Mouse (Mus musculus) stomach, embryonic 16.5 days (tissue): Measurements from ENCODE around the gene Tln2. TPM values are rescaled to one million over a fixed set of nuclear protein-coding genes. Genes with fewer than 3 reads are reported as not detected.

Source experiments
- ATAC-seq: fragments of 200-750 bp; cut with Nextera tagmentation; 2 replicates; pipeline ENCODE4 v1.8.0; 2017; ENCODE audit warnings: moderate number of reproducible peaks, moderate TSS enrichment; ENCODE audit not compliant: insufficient read depth, low FRiP score
- H3K27ac ChIP-seq: fragments of 300-500 bp; sonication (generic); 2 replicates; pipeline ENCODE4 v1.5.1; 2014; ENCODE audit warnings: low read length
- H3K27me3 ChIP-seq: fragments of 300-500 bp; sonication (generic); 2 replicates; pipeline ENCODE4 v1.6.1; 2014; ENCODE audit warnings: low read length, control low read depth, mixed read lengths; ENCODE audit not compliant: control insufficient read depth, insufficient read depth
- H3K36me3 ChIP-seq: fragments of 300-500 bp; sonication (generic); 2 replicates; pipeline ENCODE4 v1.6.1; 2014; ENCODE audit warnings: low read length; ENCODE audit not compliant: control insufficient read depth, insufficient read depth
- H3K4me1 ChIP-seq: fragments of 300-500 bp; sonication (generic); 2 replicates; pipeline ENCODE4 v1.6.1; 2014; ENCODE audit warnings: low read length, control low read depth, mixed read lengths; ENCODE audit not compliant: control insufficient read depth, insufficient read depth
- H3K4me2 ChIP-seq: fragments of 300-500 bp; sonication (generic); 2 replicates; pipeline ENCODE4 v1.6.1; 2014; ENCODE audit warnings: low read depth, low read length, mixed read lengths
- H3K4me3 ChIP-seq: fragments of 300-500 bp; sonication (generic); replicated peaks from 2 replicates; pipeline ENCODE4 v1.5.1; 2014; ENCODE audit warnings: mild to moderate bottlenecking, low read length
- H3K9ac ChIP-seq: fragments of 300-500 bp; sonication (generic); 2 replicates; pipeline ENCODE4 v1.6.1; 2014; ENCODE audit warnings: low read length
- H3K9me3 ChIP-seq: fragments of 300-500 bp; sonication (generic); replicated peaks from 2 replicates; pipeline ENCODE4 v1.6.1; 2016; ENCODE audit warnings: low read length, control low read depth; ENCODE audit not compliant: control insufficient read depth
- whole genome bisulfite sequencing: fragments of 180-500 bp; shearing (Covaris S2); extraction: QIAGEN DNeasy Blood & Tissue Kit; methylation state at CpG from one replicate; pipeline ENCODE4 v1.1.7; 2014; 5-methylcytosine and 5-hydroxymethylcytosine counted together
- polyA plus RNA-seq: library from polyadenylated mRNA; unstranded; fragments of >200 nt; fragmentation: Nextera tagmentation; extraction: Ambion mirVana; gene quantifications from 2 replicates; pipeline ENCODE4 v1.2.1, GENCODE M21; 2015

Gene Tln2
- polyA plus RNA-seq, 1 experiment from 2014 or later = 25.4 TPM

GRCm38 (mm10) chr9:67533260-67533659, 26.2 kb downstream of the Tln2 start:
- Histone ChIP-seq H3K4me1 (no peaks in the 10 kb centered on the region), H3K27me3 (no peaks in the 10 kb centered on the region), H3K36me3 (no peaks in the 10 kb centered on the region), H3K4me3 (no peak overlapping the region), H3K9me3 (no peaks in the 10 kb centered on the region), H3K9ac (no peak overlapping the region), H3K27ac (no peak overlapping the region), H3K4me2 (no peak overlapping the region)
- WGBS = 42% methylated on average over 5 of the region's 5 CpGs
- no peak for ATAC-seq

GRCm38 (mm10) chr9:67532631-67533030, 26.9 kb downstream of the Tln2 start:
- Histone ChIP-seq H3K4me2 (no peak overlapping the region), H3K27ac (no peak overlapping the region), H3K4me3 (no peak overlapping the region), H3K9me3 (no peaks in the 10 kb centered on the region), H3K9ac (no peak overlapping the region), H3K4me1 (no peaks in the 10 kb centered on the region), H3K36me3 (no peaks in the 10 kb centered on the region), H3K27me3 (no peaks in the 10 kb centered on the region)
- peak; percentile 60; the same call in 1 of the 2 replicates for ATAC-seq
- 64% methylated on average over 1 of the region's 1 CpGs for WGBS

- no peak overlapping the region for H3K4me2 ChIP-seq
- no peaks in the 10 kb centered on the region for H3K9me3 ChIP-seq
- no peaks in the 10 kb centered on the region for H3K27me3 ChIP-seq
- no peaks in the 10 kb centered on the region for H3K4me1 ChIP-seq
- no peak overlapping the region for H3K9ac ChIP-seq
- no peaks in the 10 kb centered on the region for H3K36me3 ChIP-seq
- H3K4me3 ChIP-seq = no peak overlapping the region
- no peak overlapping the region for H3K27ac ChIP-seq
- ATAC-seq = no peak
- 59% methylated on average over 5 of the region's 5 CpGs for WGBS
These were observed 29.9 kb downstream of the Tln2 start for GRCm38 (mm10) chr9:67529600-67529999.

GRCm38 (mm10) chr9:67527726-67528125, 31.8 kb downstream of the Tln2 start:
- H3K9ac ChIP-seq = no peak overlapping the region
- no peak overlapping the region for H3K27ac ChIP-seq
- WGBS = 94% methylated on average over 2 of the region's 2 CpGs
- ATAC-seq = no peak
- H3K4me1 ChIP-seq = no peaks in the 10 kb centered on the region
- H3K27me3 ChIP-seq = no peaks in the 10 kb centered on the region
- no peaks in the 10 kb centered on the region for H3K9me3 ChIP-seq
- H3K4me3 ChIP-seq = no peak overlapping the region
- H3K36me3 ChIP-seq = no peaks in the 10 kb centered on the region
- H3K4me2 ChIP-seq = no peak overlapping the region

- Histone ChIP-seq H3K36me3 (no peaks in the 10 kb centered on the region), H3K4me2 (no peak overlapping the region), H3K27ac (no peak overlapping the region), H3K4me1 (no peaks in the 10 kb centered on the region), H3K27me3 (no peaks in the 10 kb centered on the region), H3K9me3 (no peaks in the 10 kb centered on the region), H3K9ac (no peak overlapping the region), H3K4me3 (no peak overlapping the region)
- no peak for ATAC-seq
- WGBS = 90% methylated on average over 4 of the region's 4 CpGs
These were observed 37.8 kb downstream of the Tln2 start for GRCm38 (mm10) chr9:67521736-67522135.

GRCm38 (mm10) chr9:67509510-67509909, 50.0 kb downstream of the Tln2 start:
- Histone ChIP-seq H3K27ac (no peak overlapping the region), H3K4me3 (no peak overlapping the region), H3K4me2 (no peak overlapping the region), H3K4me1 (no peaks in the 10 kb centered on the region), H3K36me3 (no peaks in the 10 kb centered on the region), H3K9ac (no peak overlapping the region), H3K9me3 (peaks cover 3% of the 10 kb centered on the region; the same call in 1 of the 2 replicates), H3K27me3 (no peaks in the 10 kb centered on the region)
- no peak for ATAC-seq
- WGBS = 34% methylated on average over 3 of the region's 3 CpGs

GRCm38 (mm10) chr9:67504669-67505260, 54.7 kb downstream of the Tln2 start:
- Histone ChIP-seq H3K36me3 (no peaks in the 10 kb centered on the region), H3K4me1 (no peaks in the 10 kb centered on the region), H3K9me3 (no peaks in the 10 kb centered on the region), H3K27ac (peak overlapping the region; percentile 21), H3K27me3 (no peaks in the 10 kb centered on the region), H3K4me2 (no peak overlapping the region; the same call in 1 of the 2 replicates), H3K9ac (no peak overlapping the region), H3K4me3 (no peak overlapping the region)
- peak; percentile 53; the same call in 1 of the 2 replicates for ATAC-seq
- 62% methylated on average over 8 of the region's 8 CpGs for WGBS

GRCm38 (mm10) chr9:67501801-67502200, 57.7 kb downstream of the Tln2 start:
- Histone ChIP-seq H3K27me3 (no peaks in the 10 kb centered on the region), H3K9ac (no peak overlapping the region), H3K4me2 (no peak overlapping the region), H3K9me3 (no peaks in the 10 kb centered on the region), H3K4me1 (peaks cover 8% of the 10 kb centered on the region), H3K4me3 (no peak overlapping the region), H3K27ac (no peak overlapping the region), H3K36me3 (no peaks in the 10 kb centered on the region)
- WGBS = 76% methylated on average over 1 of the region's 1 CpGs
- ATAC-seq = no peak

- no peaks in the 10 kb centered on the region for H3K27me3 ChIP-seq
- no peak for ATAC-seq
- H3K9ac ChIP-seq = no peak overlapping the region
- no peak overlapping the region for H3K4me3 ChIP-seq
- no peaks in the 10 kb centered on the region for H3K36me3 ChIP-seq
- H3K9me3 ChIP-seq = no peaks in the 10 kb centered on the region
- no peak overlapping the region for H3K27ac ChIP-seq
- peaks cover 15% of the 10 kb centered on the region for H3K4me1 ChIP-seq
- 21% methylated on average over 2 of the region's 2 CpGs for WGBS
- H3K4me2 ChIP-seq = no peak overlapping the region
These were observed 63.1 kb downstream of the Tln2 start for GRCm38 (mm10) chr9:67496368-67496767.
